Mouse (Mus musculus) cortical plate, adult 2 months (tissue): Measurements from ENCODE around the gene Trim31. TPM values are rescaled to one million over a fixed set of nuclear protein-coding genes. Genes with fewer than 3 reads are reported as not detected.

ENCODE experiments used
- H3K27ac ChIP-seq: fragments of 200-500 bp; 2 replicates; pipeline ENCODE4 v1.5.1; 2012; ENCODE audit warnings: low read length, control low read depth, inconsistent platforms; ENCODE audit not compliant: insufficient read depth
- H3K4me1 ChIP-seq: fragments of 200-500 bp; 2 replicates; pipeline ENCODE4 v1.6.1; 2011; ENCODE audit warnings: low read length; ENCODE audit not compliant: control insufficient read depth, insufficient read depth
- H3K4me3 ChIP-seq: fragments of 200-500 bp; 2 replicates; pipeline ENCODE4 v1.5.1; 2011; ENCODE audit warnings: mild to moderate bottlenecking, low read length, control low read depth; ENCODE audit not compliant: insufficient read depth
- CTCF ChIP-seq: fragments of 200-500 bp; IDR thresholded peaks from 2 replicates; pipeline ENCODE4 v1.5.1; 2011; ENCODE audit warnings: mild to moderate bottlenecking, control low read depth, low read length; ENCODE audit not compliant: insufficient read depth; ENCODE audit errors: extremely low read depth
- POLR2A ChIP-seq: fragments of 200-500 bp; IDR thresholded peaks from 2 replicates; pipeline ENCODE4 v1.6.1; 2011; ENCODE audit warnings: mild to moderate bottlenecking, low read length, control low read depth; ENCODE audit not compliant: insufficient read depth; ENCODE audit errors: extremely low read depth
- polyA plus RNA-seq: library from polyadenylated mRNA; depleted of rRNA; stranded (reverse); fragments of >200 nt; gene quantifications from 2 replicates; pipeline ENCODE4 v1.2.3, GENCODE M21; 2012

Gene Trim31
- polyA plus RNA-seq, 1 experiment = not detected

DNA sequence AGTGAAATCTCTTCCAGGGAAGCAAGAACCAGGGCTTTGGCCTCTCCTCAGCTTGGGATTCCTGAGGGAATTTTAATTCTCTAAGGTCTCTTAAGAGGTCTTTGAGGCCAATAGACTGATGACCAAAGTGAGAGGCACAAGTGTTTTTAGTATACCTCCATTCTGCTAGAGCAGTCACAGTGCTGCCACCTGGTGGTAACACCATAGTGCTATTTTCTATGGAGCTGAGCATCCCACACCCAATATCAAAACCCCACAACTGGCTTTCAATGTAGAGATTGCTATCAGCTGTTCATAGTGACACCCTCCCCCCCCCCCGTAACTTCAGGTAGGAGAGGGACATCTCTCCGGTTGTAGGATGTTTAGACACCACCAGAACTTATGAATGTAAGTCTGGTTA lies 16.2 kb downstream of the Trim31 start:
- no peaks in the 10 kb centered on the region for H3K4me1 ChIP-seq
- TF ChIP-seq CTCF (peak; percentile 53; the same call in 1 of the 2 replicates), POLR2A (no peak)
- H3K4me3 ChIP-seq = no peak overlapping the region
- no peak overlapping the region for H3K27ac ChIP-seq

GRCm38 (mm10) chr17:36915076-36915475 lies 17.2 kb downstream of the Trim31 start:
- Histone ChIP-seq H3K4me1 (no peaks in the 10 kb centered on the region), H3K4me3 (no peak overlapping the region), H3K27ac (no peak overlapping the region)
- TF ChIP-seq CTCF = peak; percentile 82
- no peak for TF ChIP-seq POLR2A

DNA sequence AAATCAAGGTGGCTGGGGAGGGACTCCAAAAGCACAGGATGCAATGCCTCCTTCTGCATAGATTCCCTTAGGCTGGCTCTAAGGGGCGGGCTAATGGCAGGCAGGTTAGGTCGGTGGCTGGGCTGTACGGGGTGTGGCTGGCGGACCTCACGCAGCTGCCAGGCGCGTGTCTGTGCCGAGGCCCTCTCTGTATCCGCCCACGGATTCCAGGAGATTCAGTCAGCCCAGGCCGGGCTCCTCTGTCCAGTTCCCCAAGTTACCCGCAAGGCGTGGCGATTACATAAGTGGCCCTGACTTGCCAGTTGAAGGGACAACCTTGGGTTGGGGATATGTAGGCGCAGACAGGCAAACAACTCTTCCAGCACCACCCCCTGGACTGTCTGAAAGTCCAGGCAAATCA lies 22.3 kb downstream of the Trim31 start:
- TF ChIP-seq POLR2A = no peak
- no peak overlapping the region for H3K27ac ChIP-seq
- H3K4me3 ChIP-seq = no peak overlapping the region
- no peaks in the 10 kb centered on the region for H3K4me1 ChIP-seq

GRCm38 (mm10) chr17:36922715-36923114 lies 24.8 kb downstream of the Trim31 start:
- Histone ChIP-seq H3K4me3 (no peak overlapping the region), H3K27ac (no peak overlapping the region), H3K4me1 (no peaks in the 10 kb centered on the region)
- TF ChIP-seq POLR2A = no peak
- no peak for TF ChIP-seq CTCF

DNA sequence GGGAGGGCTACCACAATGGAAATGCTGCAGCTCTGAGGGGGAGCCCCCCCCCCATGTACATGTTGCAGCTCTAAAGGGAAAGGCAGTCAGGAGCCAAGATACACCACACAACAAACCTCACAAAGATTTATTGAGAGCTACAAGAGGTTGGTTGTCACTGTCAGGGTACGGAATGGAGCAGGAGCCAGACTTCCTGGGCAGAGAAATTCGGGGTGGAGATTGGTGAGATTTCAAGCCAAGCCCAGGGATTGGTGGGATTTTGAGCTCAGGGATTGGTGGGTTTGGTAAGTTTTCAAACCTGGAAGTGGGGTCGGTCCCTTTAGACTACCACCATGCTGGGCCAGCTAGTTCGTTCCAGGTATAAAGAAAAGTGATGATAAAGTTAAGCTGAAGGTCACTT lies 25.6 kb downstream of the Trim31 start:
- no peaks in the 10 kb centered on the region for H3K4me1 ChIP-seq
- H3K27ac ChIP-seq = no peak overlapping the region
- H3K4me3 ChIP-seq = no peak overlapping the region
- TF ChIP-seq CTCF (no peak), POLR2A (no peak)

GRCm38 (mm10) chr17:36927496-36928120 lies 29.7 kb downstream of the Trim31 start:
- H3K4me1 ChIP-seq = peaks cover 1% of the 10 kb centered on the region; the same call in 1 of the 2 replicates
- H3K4me3 ChIP-seq = no peak overlapping the region
- no peak overlapping the region for H3K27ac ChIP-seq
- no peak for TF ChIP-seq CTCF
- no peak for TF ChIP-seq POLR2A

DNA sequence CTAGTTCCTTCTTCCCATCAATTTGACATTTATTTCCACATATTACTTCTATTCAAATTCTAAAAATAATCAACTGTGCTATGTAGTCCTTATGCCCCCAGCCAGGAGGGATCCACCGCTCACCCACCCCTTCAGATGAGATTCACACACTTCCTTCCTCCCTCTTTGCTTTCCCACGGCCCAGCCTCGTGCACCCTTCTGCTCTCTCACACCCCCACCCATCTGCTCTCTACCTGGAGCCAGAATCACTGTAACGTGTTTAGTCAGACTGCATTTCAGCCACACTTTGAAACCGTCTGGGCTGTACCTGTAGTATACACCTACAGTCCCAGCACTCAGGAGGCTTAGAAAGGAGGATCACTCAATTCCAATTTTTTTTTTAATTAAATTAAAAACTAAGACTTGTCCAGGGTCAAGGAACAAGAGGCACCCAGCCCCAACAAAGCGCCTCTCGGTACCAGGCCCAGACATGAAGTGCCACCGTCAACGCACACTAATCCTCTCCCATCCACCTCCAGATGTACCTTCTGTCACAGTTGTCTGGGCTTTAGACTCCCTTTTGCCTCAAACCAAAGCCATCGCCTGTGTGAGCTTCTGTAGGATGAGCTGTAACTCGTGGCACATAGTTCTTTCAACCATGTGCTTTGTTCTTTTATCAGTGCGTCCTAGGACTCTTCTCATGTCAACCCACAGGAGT lies 31.5 kb downstream of the Trim31 start:
- peaks cover 1% of the 10 kb centered on the region; the same call in 1 of the 2 replicates for H3K4me1 ChIP-seq
- no peak overlapping the region for H3K27ac ChIP-seq
- no peak overlapping the region for H3K4me3 ChIP-seq
- no peak for TF ChIP-seq CTCF
- no peak for TF ChIP-seq POLR2A

- Histone ChIP-seq H3K4me3 (no peak overlapping the region), H3K27ac (no peak overlapping the region), H3K4me1 (peaks cover 1% of the 10 kb centered on the region; the same call in 1 of the 2 replicates)
- TF ChIP-seq CTCF = no peak
Observed at GRCm38 (mm10) chr17:36930233-36930632, 32.3 kb downstream of the Trim31 start.

DNA sequence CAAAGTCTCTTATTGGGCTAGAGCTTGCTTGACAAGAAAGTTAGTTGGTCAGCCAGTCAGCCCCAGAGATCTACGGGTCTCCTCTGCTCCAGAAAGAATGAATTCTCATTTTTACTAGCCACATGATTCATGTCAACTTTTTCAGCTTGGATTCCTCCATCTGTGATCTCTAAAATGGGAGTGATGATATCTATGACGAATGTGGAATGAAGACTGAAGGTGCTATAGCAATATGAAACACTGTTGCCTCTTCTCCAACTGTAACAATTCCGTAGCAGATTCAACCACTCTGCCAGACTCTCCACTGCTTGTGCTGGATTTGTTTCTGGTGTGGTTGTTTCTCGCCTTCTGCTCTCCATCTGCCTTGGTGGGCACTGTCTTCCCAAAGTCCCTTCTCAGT lies 33.2 kb downstream of the Trim31 start:
- H3K4me1 ChIP-seq = peaks cover 1% of the 10 kb centered on the region; the same call in 1 of the 2 replicates
- no peak overlapping the region for H3K27ac ChIP-seq
- TF ChIP-seq CTCF = no peak
- TF ChIP-seq POLR2A = no peak
- H3K4me3 ChIP-seq = no peak overlapping the region

DNA sequence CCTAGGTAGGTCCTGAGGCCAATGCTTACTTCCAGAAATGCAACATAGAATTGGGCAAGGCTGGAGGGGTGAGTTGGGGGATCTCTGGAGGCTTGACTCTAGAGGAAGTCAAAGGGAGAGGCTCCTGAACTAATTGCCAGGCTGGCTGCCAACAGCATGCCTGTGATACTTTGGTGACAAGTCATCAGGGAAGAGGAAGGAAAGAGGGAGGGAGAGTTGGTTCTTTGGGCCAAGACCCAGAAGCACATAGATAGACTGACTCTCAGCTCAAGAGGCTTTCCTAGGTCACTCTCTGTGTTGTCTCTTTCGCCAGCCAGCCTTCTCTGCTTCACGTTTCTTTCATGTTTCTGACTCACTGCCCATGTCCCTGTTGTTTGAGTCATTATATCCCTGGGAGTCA lies 33.9 kb downstream of the Trim31 start:
- no peak overlapping the region for H3K4me3 ChIP-seq
- no peak overlapping the region for H3K27ac ChIP-seq
- peaks cover 1% of the 10 kb centered on the region; the same call in 1 of the 2 replicates for H3K4me1 ChIP-seq
- TF ChIP-seq POLR2A = no peak
- TF ChIP-seq CTCF = no peak

GRCm38 (mm10) chr17:36938056-36938455 lies 40.1 kb downstream of the Trim31 start:
- H3K27ac ChIP-seq = no peak overlapping the region
- TF ChIP-seq CTCF = no peak
- no peak for TF ChIP-seq POLR2A
- H3K4me1 ChIP-seq = no peaks in the 10 kb centered on the region
- H3K4me3 ChIP-seq = no peak overlapping the region
